Mouse (Mus musculus) stomach, embryonic 16.5 days (tissue): ENCODE results near the gene Crk. TPM values are rescaled to one million over a fixed set of nuclear protein-coding genes. Genes with fewer than 3 reads are reported as not detected.
"Not testable (repeated sequence)": the region's sequence is repeated elsewhere in the genome, so short reads cannot be mapped to it uniquely, and the experiment has no call there.

Experiments used
- ATAC-seq: fragments of 200-750 bp; cut with Nextera tagmentation; 2 replicates; pipeline ENCODE4 v1.8.0; 2017; ENCODE audit warnings: moderate number of reproducible peaks, moderate TSS enrichment; ENCODE audit not compliant: insufficient read depth, low FRiP score
- H3K27ac ChIP-seq: fragments of 300-500 bp; sonication (generic); 2 replicates; pipeline ENCODE4 v1.5.1; 2014; ENCODE audit warnings: low read length
- H3K27me3 ChIP-seq: fragments of 300-500 bp; sonication (generic); 2 replicates; pipeline ENCODE4 v1.6.1; 2014; ENCODE audit warnings: low read length, control low read depth, mixed read lengths; ENCODE audit not compliant: control insufficient read depth, insufficient read depth
- H3K36me3 ChIP-seq: fragments of 300-500 bp; sonication (generic); 2 replicates; pipeline ENCODE4 v1.6.1; 2014; ENCODE audit warnings: low read length; ENCODE audit not compliant: control insufficient read depth, insufficient read depth
- H3K4me1 ChIP-seq: fragments of 300-500 bp; sonication (generic); 2 replicates; pipeline ENCODE4 v1.6.1; 2014; ENCODE audit warnings: low read length, control low read depth, mixed read lengths; ENCODE audit not compliant: control insufficient read depth, insufficient read depth
- H3K4me2 ChIP-seq: fragments of 300-500 bp; sonication (generic); 2 replicates; pipeline ENCODE4 v1.6.1; 2014; ENCODE audit warnings: low read depth, low read length, mixed read lengths
- H3K4me3 ChIP-seq: fragments of 300-500 bp; sonication (generic); replicated peaks from 2 replicates; pipeline ENCODE4 v1.5.1; 2014; ENCODE audit warnings: mild to moderate bottlenecking, low read length
- H3K9ac ChIP-seq: fragments of 300-500 bp; sonication (generic); 2 replicates; pipeline ENCODE4 v1.6.1; 2014; ENCODE audit warnings: low read length
- H3K9me3 ChIP-seq: fragments of 300-500 bp; sonication (generic); replicated peaks from 2 replicates; pipeline ENCODE4 v1.6.1; 2016; ENCODE audit warnings: low read length, control low read depth; ENCODE audit not compliant: control insufficient read depth
- WGBS: fragments of 180-500 bp; shearing (Covaris S2); extraction: QIAGEN DNeasy Blood & Tissue Kit; methylation state at CpG from one replicate; pipeline ENCODE4 v1.1.7; 2014; 5-methylcytosine and 5-hydroxymethylcytosine counted together
- polyA plus RNA-seq: library from polyadenylated mRNA; unstranded; fragments of >200 nt; fragmentation: Nextera tagmentation; extraction: Ambion mirVana; gene quantifications from 2 replicates; pipeline ENCODE4 v1.2.1, GENCODE M21; 2015

Gene Crk
- polyA plus RNA-seq, 1 experiment from 2014 or later: 107 TPM

GRCm38 (mm10) chr11:75727168-75727567 lies 48.1 kb downstream of the Crk start:
- H3K9ac ChIP-seq: no peak overlapping the region
- H3K4me3 ChIP-seq: no peak overlapping the region
- ATAC-seq: no peak
- 60% methylated on average over 2 of the region's 2 CpGs for WGBS
- H3K4me1 ChIP-seq: peaks cover 5% of the 10 kb centered on the region; the same call in 1 of the 2 replicates
- no peak overlapping the region for H3K4me2 ChIP-seq
- H3K9me3 ChIP-seq: no peaks in the 10 kb centered on the region
- H3K27me3 ChIP-seq: no peaks in the 10 kb centered on the region
- no peak overlapping the region for H3K27ac ChIP-seq
- H3K36me3 ChIP-seq: no peaks in the 10 kb centered on the region

GRCm38 (mm10) chr11:75727659-75728058 lies 48.6 kb downstream of the Crk start:
- not testable (repeated sequence) for H3K9ac ChIP-seq, ATAC-seq, H3K9me3 ChIP-seq, H3K4me3 ChIP-seq, H3K4me1 ChIP-seq, H3K27ac ChIP-seq, H3K27me3 ChIP-seq, H3K4me2 ChIP-seq, H3K36me3 ChIP-seq
- 87% methylated on average over 6 of the region's 6 CpGs for WGBS

- peak; percentile 97 for ATAC-seq
- H3K9me3 ChIP-seq: no peaks in the 10 kb centered on the region
- peaks cover 26% of the 10 kb centered on the region for H3K4me1 ChIP-seq
- peak within 1 kb of the TSS; percentile 96 for H3K9ac ChIP-seq
- peak within 1 kb of the TSS; percentile 80 for H3K4me3 ChIP-seq
- H3K27ac ChIP-seq: peak within 1 kb of the TSS; percentile 94
- H3K36me3 ChIP-seq: no peaks in the 10 kb centered on the region
- H3K27me3 ChIP-seq: no peaks in the 10 kb centered on the region
- WGBS: under 1% methylated on average over 75 of the region's 76 CpGs
- H3K4me2 ChIP-seq: peak within 1 kb of the TSS; percentile 85
Observed at GRCm38 (mm10) chr11:75732434-75733226, 53.6 kb downstream of the Crk start, which contains the start of gene Ywhae. Gene Ywhae, plus strand, starts transcription at chr11:75732869.

DNA sequence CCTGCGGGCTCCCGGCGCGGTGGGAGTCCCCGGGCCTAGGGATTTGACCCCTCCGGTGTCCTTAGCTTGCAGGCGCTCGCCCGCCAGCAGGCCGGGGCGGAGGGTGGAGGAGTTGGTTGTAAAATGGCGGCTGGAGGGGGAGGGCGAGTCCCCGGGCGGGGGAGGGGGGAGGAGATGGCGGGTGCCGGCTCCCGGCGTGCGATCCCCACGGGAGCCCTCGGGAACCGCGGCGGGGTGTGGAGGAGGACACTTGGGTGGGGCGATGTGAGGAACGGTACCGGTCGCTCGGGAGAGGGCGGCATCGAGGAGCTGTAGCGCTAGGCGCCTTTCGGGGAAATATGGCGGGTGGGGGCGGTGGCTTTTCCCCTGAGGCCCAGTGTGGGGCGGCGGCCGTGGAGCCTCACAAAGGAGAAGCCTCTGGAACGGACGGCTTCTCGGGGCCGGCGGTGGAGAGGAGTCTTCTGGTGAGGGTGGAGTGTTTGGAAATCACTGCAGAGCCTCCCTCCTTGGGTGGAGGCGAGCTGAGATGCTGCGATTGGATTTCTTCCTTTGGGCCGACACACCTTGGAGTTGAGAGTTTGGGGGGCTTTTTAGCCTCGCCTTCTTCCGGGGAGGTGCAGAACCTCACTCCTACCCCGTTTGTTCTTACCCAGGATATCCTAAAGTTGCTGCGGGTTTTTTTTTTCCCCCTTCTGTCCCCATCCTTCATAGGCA lies 54.3 kb downstream of the Crk start:
- H3K4me2 ChIP-seq: peak overlapping the region; percentile 83
- H3K9ac ChIP-seq: peak overlapping the region; percentile 96
- no peaks in the 10 kb centered on the region for H3K36me3 ChIP-seq
- peaks cover 32% of the 10 kb centered on the region for H3K4me1 ChIP-seq
- H3K27me3 ChIP-seq: no peaks in the 10 kb centered on the region
- peak overlapping the region; percentile 80 for H3K4me3 ChIP-seq
- no peaks in the 10 kb centered on the region for H3K9me3 ChIP-seq
- WGBS: under 1% methylated on average over 51 of the region's 52 CpGs
- peak overlapping the region; percentile 94 for H3K27ac ChIP-seq
- ATAC-seq: peak; percentile 67

DNA sequence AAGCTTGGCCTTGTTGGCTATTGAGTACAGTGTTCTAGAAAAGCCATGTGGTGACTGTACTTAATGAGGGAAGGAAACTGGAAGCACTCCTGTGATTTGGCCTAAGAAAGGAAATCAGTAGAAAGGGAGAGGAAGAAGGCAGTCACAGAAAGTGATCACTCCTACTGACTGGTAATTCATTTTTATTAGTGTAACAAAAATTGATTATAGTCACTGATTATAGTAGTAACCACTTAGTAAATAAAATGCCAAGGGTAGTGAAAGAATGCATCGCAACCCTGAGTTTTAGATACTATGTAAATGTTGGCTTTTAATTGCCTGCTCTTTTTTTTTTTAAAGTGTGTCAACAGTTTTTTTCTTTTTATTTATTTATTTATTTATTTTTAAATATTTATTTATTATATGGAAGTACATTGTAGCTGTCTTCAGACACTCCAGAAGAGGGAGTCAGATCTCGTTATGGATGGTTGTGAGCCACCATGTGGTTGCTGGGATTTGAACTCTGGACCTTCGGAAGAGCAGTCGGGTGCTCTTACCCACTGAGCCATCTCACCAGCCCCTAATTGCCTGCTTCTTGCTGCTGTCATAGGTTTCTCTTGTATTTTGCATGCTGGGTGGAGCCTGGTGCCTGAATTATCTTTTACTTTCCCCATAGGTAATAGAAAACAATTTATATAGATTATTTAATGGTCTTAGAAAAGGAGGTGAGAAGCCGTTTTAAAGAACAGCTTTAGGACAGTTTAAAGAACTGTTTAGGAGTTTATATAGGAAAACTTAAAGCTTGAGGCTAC lies 56.6 kb downstream of the Crk start:
- Histone ChIP-seq H3K9me3 (no peaks in the 10 kb centered on the region), H3K4me2 (peak overlapping the region; percentile 83), H3K27me3 (no peaks in the 10 kb centered on the region), H3K27ac (no peak overlapping the region), H3K36me3 (no peaks in the 10 kb centered on the region), H3K9ac (no peak overlapping the region), H3K4me1 (peaks cover 40% of the 10 kb centered on the region), H3K4me3 (peak overlapping the region; percentile 80; the same call in 1 of the 2 replicates)
- no peak for ATAC-seq
- WGBS: 69% methylated on average over 5 of the region's 5 CpGs

DNA sequence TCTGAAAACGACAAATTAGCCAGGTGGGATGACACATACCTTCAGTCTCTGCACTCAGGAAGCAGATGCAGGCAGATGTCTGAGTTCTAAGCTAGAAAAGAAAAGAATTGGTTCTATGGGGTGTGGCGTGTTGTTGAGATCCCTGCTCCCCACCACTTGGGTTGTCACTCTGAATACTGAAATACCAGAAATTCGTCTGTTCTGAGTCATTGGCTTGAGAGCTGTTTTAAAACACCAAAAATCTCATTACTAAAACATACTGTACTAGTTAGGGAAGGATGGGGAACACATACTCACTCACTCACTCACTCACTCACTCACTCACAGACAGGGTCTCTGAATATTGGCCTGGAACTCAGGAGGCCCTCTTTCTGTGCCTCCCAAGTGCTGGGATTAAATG lies 57.9 kb downstream of the Crk start:
- 43% methylated on average over 3 of the region's 3 CpGs for WGBS
- peak overlapping the region; percentile 6; the same call in 1 of the 2 replicates for H3K27ac ChIP-seq
- H3K36me3 ChIP-seq: no peaks in the 10 kb centered on the region
- H3K4me3 ChIP-seq: no peak overlapping the region
- ATAC-seq: no peak
- H3K9me3 ChIP-seq: no peaks in the 10 kb centered on the region
- H3K27me3 ChIP-seq: no peaks in the 10 kb centered on the region
- H3K9ac ChIP-seq: no peak overlapping the region; the same call in 1 of the 2 replicates
- H3K4me1 ChIP-seq: peaks cover 46% of the 10 kb centered on the region
- peak overlapping the region; percentile 21; the same call in 1 of the 2 replicates for H3K4me2 ChIP-seq

DNA sequence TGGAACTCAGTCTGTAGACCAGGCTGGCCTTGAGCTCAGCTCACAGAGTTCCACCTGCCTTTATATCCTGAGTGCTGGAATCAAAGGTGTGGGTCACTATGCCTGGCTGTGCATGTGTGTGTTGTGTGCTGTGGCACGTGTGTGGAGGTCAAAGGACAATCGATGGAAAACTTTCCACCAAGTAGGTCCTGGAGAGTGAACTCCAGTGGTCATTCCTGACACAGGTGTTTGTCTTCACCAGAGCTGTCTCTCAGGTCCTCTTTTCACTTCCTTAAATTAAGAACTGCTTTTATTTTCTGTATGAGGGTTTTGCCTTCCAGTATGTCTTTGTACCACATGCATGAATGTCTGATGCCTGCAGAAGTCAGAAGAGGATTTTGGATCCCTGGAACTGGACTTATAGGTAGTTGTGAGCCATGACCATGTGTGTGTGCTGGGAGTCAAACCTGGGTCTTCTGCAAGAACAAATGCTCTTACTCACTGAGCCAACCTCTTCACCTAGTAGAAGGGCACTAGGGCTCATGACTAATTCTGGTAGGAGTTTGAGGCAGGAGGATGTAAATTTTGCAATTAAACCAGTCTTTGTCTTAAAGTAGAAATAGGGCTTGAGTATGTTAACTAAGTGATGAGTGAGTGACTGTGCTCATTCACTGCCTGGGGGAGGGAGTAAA lies 58.9 kb downstream of the Crk start:
- Histone ChIP-seq H3K4me1 (peaks cover 42% of the 10 kb centered on the region), H3K4me3 (no peak overlapping the region), H3K9me3 (no peaks in the 10 kb centered on the region), H3K9ac (no peak overlapping the region), H3K4me2 (no peak overlapping the region), H3K27ac (no peak overlapping the region), H3K36me3 (no peaks in the 10 kb centered on the region), H3K27me3 (no peaks in the 10 kb centered on the region)
- WGBS: 63% methylated on average over 2 of the region's 2 CpGs
- ATAC-seq: no peak

- H3K4me2 ChIP-seq: no peak overlapping the region
- no peaks in the 10 kb centered on the region for H3K9me3 ChIP-seq
- H3K36me3 ChIP-seq: no peaks in the 10 kb centered on the region
- H3K4me1 ChIP-seq: peaks cover 42% of the 10 kb centered on the region
- H3K27ac ChIP-seq: no peak overlapping the region
- no peak overlapping the region for H3K4me3 ChIP-seq
- no peak overlapping the region for H3K9ac ChIP-seq
- no peak for ATAC-seq
- 92% methylated on average over 7 of the region's 7 CpGs for WGBS
- H3K27me3 ChIP-seq: no peaks in the 10 kb centered on the region
Observed at GRCm38 (mm10) chr11:75738477-75738821, 59.4 kb downstream of the Crk start.
